ENCODE assay signal across 22 mouse cellular contexts in the genomic region with DNA sequence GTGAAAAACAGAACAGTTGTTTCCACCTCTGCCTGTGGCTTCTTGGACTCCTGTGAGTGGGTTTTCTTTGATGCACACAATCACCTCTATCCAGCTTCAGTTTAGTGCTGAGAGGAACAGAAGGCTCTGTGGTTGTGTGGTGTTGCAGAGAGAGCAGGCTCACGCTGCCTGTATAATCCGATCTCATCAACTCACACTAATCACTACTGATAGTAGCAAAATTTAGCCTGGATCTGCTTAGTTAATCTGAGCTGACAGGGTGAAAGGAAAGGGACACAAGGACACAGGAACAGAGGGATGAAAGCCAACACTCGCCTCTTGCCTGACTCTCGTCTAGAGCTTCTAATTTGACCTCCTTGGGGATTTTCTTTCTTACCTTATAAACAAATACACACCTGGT.
DNase-seq lines count a peak whose midpoint lies in the region; ATAC-seq and TF ChIP-seq lines count a peak whose summit lies in the region.
"Had no signal": no experiment of that assay in that cellular context is flagged by ENCODE, and none has a peak within 500 bp of the region (broad histone marks: within the 10 kb centered on the region; RNA-seq: fewer than 3 reads in every experiment).

No protein-coding gene starts in this region.

- H3K27ac ChIP-seq in heart, embryonic 10.5 days: 0 out of 2 replicates have a peak overlapping the region, but pooled peaks have one; percentile 10
- no peak overlapping the region for H3K27ac ChIP-seq in heart, embryonic 11.5 days (ENCODE audit: low read depth, low read length)
- H3K27ac ChIP-seq in left cerebral cortex, adult 2 months: peak overlapping the region; percentile 75
- H3K27ac ChIP-seq in midbrain, postnatal 0 days (ENCODE audit: low read depth, low read length): 0 out of 2 replicates have a peak overlapping the region, but pooled peaks have one; percentile 18
- H3K27ac ChIP-seq in kidney, embryonic 16.5 days (ENCODE audit: low read length): no peak overlapping the region
- H3K27ac ChIP-seq in stomach, postnatal 0 days (replicated peaks): no peak overlapping the region
- H3K27ac ChIP-seq: embryonic facial prominence, embryonic 15.5 days; heart, embryonic 13.5 days; limb, embryonic 12.5 days; liver, embryonic 13.5 days; neural tube, embryonic 15.5 days had no signal

- no peak for TF ChIP-seq EP300 in stomach, postnatal 0 days (optimal IDR thresholded peaks at IDR 0.05)

- no peaks in the 10 kb centered on the region for H3K9me3 ChIP-seq in heart, embryonic 10.5 days
- H3K9me3 ChIP-seq in heart, embryonic 11.5 days (replicated peaks; ENCODE audit: control insufficient read depth, low read length): no peaks in the 10 kb centered on the region
- H3K9me3 ChIP-seq in midbrain, postnatal 0 days (ENCODE audit: low read length): no peaks in the 10 kb centered on the region
- H3K9me3 ChIP-seq in kidney, embryonic 16.5 days (ENCODE audit: low read length): no peaks in the 10 kb centered on the region
- H3K9me3 ChIP-seq in stomach, postnatal 0 days (ENCODE audit: control insufficient read depth, low read length): no peaks in the 10 kb centered on the region
- H3K9me3 ChIP-seq: embryonic facial prominence, embryonic 15.5 days; heart, embryonic 13.5 days; limb, embryonic 12.5 days; liver, embryonic 13.5 days; neural tube, embryonic 15.5 days had no signal

- no peaks in the 10 kb centered on the region for H3K36me3 ChIP-seq in heart, embryonic 10.5 days
- H3K36me3 ChIP-seq in heart, embryonic 11.5 days (ENCODE audit: control insufficient read depth, insufficient read depth, low read length): no peaks in the 10 kb centered on the region
- H3K36me3 ChIP-seq in midbrain, postnatal 0 days (ENCODE audit: insufficient read depth, low read length): no peaks in the 10 kb centered on the region
- H3K36me3 ChIP-seq in kidney, embryonic 16.5 days (ENCODE audit: insufficient read depth, low read length): no peaks in the 10 kb centered on the region
- H3K36me3 ChIP-seq in stomach, postnatal 0 days (ENCODE audit: control insufficient read depth, insufficient read depth, low read length): no peaks in the 10 kb centered on the region
- H3K36me3 ChIP-seq: embryonic facial prominence, embryonic 15.5 days; heart, embryonic 13.5 days; limb, embryonic 12.5 days; liver, embryonic 13.5 days; neural tube, embryonic 15.5 days had no signal

- DNase-seq in heart, embryonic 10.5 days (ENCODE audit: low spot score): no peak
- DNase-seq in left cerebral cortex, adult 2 months (ENCODE audit: extremely low spot score in 1 of 2, low spot score in 2 of 2): no peak
- DNase-seq in left cerebral cortex, adult 8-10 months (ENCODE audit: low spot score in 2 of 2): no peak
- DNase-seq in brain, embryonic 14.5 days (ENCODE audit: low read depth): peak; percentile 17
- peak; percentile 24 for DNase-seq in midbrain, postnatal 0 days (ENCODE audit: low spot score)
- no peak for DNase-seq in stomach, postnatal 0 days (ENCODE audit: low spot score)
- DNase-seq: B cell, adult 2 months; cerebellum, adult 8-10 months; heart, postnatal 4 days; kidney, adult 9 months; kidney, postnatal 36 days; liver, embryonic 13.5 days; lung, embryonic 14.5 days; lung, postnatal 36 days; spleen, adult 18-20 months; thymus, postnatal 36 days had no signal

- H3K4me1 ChIP-seq in heart, embryonic 10.5 days: 0 out of 2 replicates have a peak, but pooled peaks cover 10% of the 10 kb centered on the region
- peaks cover 4% of the 10 kb centered on the region; the same call in 1 of the 2 replicates for H3K4me1 ChIP-seq in heart, embryonic 11.5 days (ENCODE audit: control insufficient read depth, insufficient read depth, low read length)
- no peaks in the 10 kb centered on the region for H3K4me1 ChIP-seq in midbrain, postnatal 0 days (ENCODE audit: insufficient read depth, low read length)
- no peaks in the 10 kb centered on the region for H3K4me1 ChIP-seq in kidney, embryonic 16.5 days (ENCODE audit: insufficient read depth, low read length)
- H3K4me1 ChIP-seq in stomach, postnatal 0 days (replicated peaks; ENCODE audit: control insufficient read depth, insufficient read depth): no peaks in the 10 kb centered on the region
- H3K4me1 ChIP-seq: limb, embryonic 12.5 days; liver, embryonic 13.5 days; neural tube, embryonic 15.5 days had no signal

- intact Hi-C loops in left cerebral cortex, adult 2 months (cut with DNase I): no loop called here

- no peak for TF ChIP-seq CTCF in left cerebral cortex, adult 2 months (IDR thresholded peaks at IDR 0.05)
- TF ChIP-seq CTCF in brain, embryonic 14.5 days (IDR thresholded peaks at IDR 0.05; ENCODE audit: borderline replicate concordance, extremely low read depth, insufficient read depth, insufficient read length): no peak
- no peak for TF ChIP-seq CTCF in midbrain, postnatal 0 days (IDR thresholded peaks at IDR 0.05)
- TF ChIP-seq CTCF in stomach, postnatal 0 days (IDR thresholded peaks at IDR 0.05; ENCODE audit: low read depth): no peak

- 44% methylated on average over 4 of the region's 4 CpGs for WGBS in heart, embryonic 10.5 days
- 46% methylated on average over 4 of the region's 4 CpGs for WGBS in heart, embryonic 11.5 days (ENCODE audit: insufficient replicate concordance)
- 33% methylated on average over 4 of the region's 4 CpGs for WGBS in midbrain, postnatal 0 days
- 69% methylated on average over 4 of the region's 4 CpGs for WGBS in kidney, embryonic 16.5 days
- WGBS in stomach, postnatal 0 days: 77% methylated on average over 4 of the region's 4 CpGs

- H3K4me2 ChIP-seq in heart, embryonic 11.5 days: no peak overlapping the region
- no peak overlapping the region for H3K4me2 ChIP-seq in midbrain, postnatal 0 days (ENCODE audit: low read depth, low read length, poor library complexity, severe bottlenecking)
- H3K4me2 ChIP-seq in kidney, embryonic 16.5 days (replicated peaks; ENCODE audit: low read depth, low read length): no peak overlapping the region
- H3K4me2 ChIP-seq in stomach, postnatal 0 days (replicated peaks; ENCODE audit: low read depth): no peak overlapping the region
- H3K4me2 ChIP-seq: embryonic facial prominence, embryonic 15.5 days; heart, embryonic 13.5 days; limb, embryonic 12.5 days; liver, embryonic 13.5 days; lung, embryonic 14.5 days; neural tube, embryonic 15.5 days had no signal

- H3K4me3 ChIP-seq in heart, embryonic 10.5 days: no peak overlapping the region
- H3K4me3 ChIP-seq in heart, embryonic 11.5 days (ENCODE audit: low read depth, low read length): no peak overlapping the region
- no peak overlapping the region for H3K4me3 ChIP-seq in left cerebral cortex, adult 2 months
- no peak overlapping the region for H3K4me3 ChIP-seq in midbrain, postnatal 0 days (ENCODE audit: low read depth, low read length)
- H3K4me3 ChIP-seq in kidney, embryonic 16.5 days (ENCODE audit: low read length): no peak overlapping the region
- H3K4me3 ChIP-seq in stomach, postnatal 0 days (ENCODE audit: low read depth, low read length): no peak overlapping the region
- H3K4me3 ChIP-seq: embryonic facial prominence, embryonic 15.5 days; heart, embryonic 13.5 days; limb, embryonic 12.5 days; liver, embryonic 13.5 days; neural tube, embryonic 15.5 days had no signal

- H3K9ac ChIP-seq in heart, embryonic 11.5 days (ENCODE audit: low read depth, low read length): no peak overlapping the region
- H3K9ac ChIP-seq in midbrain, postnatal 0 days (replicated peaks; ENCODE audit: low read length, poor library complexity, severe bottlenecking): no peak overlapping the region
- no peak overlapping the region for H3K9ac ChIP-seq in kidney, embryonic 16.5 days (replicated peaks; ENCODE audit: low read length)
- no peak overlapping the region for H3K9ac ChIP-seq in stomach, postnatal 0 days (ENCODE audit: low read length)
- H3K9ac ChIP-seq: embryonic facial prominence, embryonic 15.5 days; heart, embryonic 13.5 days; limb, embryonic 12.5 days; liver, embryonic 13.5 days; lung, embryonic 14.5 days; neural tube, embryonic 15.5 days had no signal

- TF ChIP-seq POLR2A in brain, embryonic 14.5 days (IDR thresholded peaks at IDR 0.05; ENCODE audit: borderline replicate concordance, extremely low read depth, insufficient read depth, insufficient read length, poor library complexity, severe bottlenecking): no peak

- no peaks in the 10 kb centered on the region for H3K27me3 ChIP-seq in heart, embryonic 10.5 days (ENCODE audit: insufficient read depth, poor library complexity, severe bottlenecking)
- H3K27me3 ChIP-seq in heart, embryonic 11.5 days (ENCODE audit: control insufficient read depth, insufficient read depth, low read length): no peaks in the 10 kb centered on the region
- H3K27me3 ChIP-seq in midbrain, postnatal 0 days (ENCODE audit: insufficient read depth, low read length): no peaks in the 10 kb centered on the region
- H3K27me3 ChIP-seq in kidney, embryonic 16.5 days (ENCODE audit: insufficient read depth, low read length): no peaks in the 10 kb centered on the region
- no peaks in the 10 kb centered on the region for H3K27me3 ChIP-seq in stomach, postnatal 0 days (ENCODE audit: control insufficient read depth, insufficient read depth, low read length)
- H3K27me3 ChIP-seq: embryonic facial prominence, embryonic 15.5 days; heart, embryonic 13.5 days; limb, embryonic 12.5 days; liver, embryonic 13.5 days; neural tube, embryonic 15.5 days had no signal

- no peak for ATAC-seq in heart, embryonic 11.5 days (replicated peaks; ENCODE audit: insufficient number of reproducible peaks, low FRiP score, low TSS enrichment)
- no peak; the same call in 1 of the 2 replicates for ATAC-seq in midbrain, postnatal 0 days (ENCODE audit: low FRiP score)
- ATAC-seq in kidney, embryonic 16.5 days (ENCODE audit: low FRiP score, low TSS enrichment): no peak
- ATAC-seq in stomach, postnatal 0 days (ENCODE audit: low FRiP score, low TSS enrichment): no peak

Comparison
In these comparisons a context has a peak if more than half of its experiments do, and no peak if none do; other contexts are left out.
1. H3K27ac ChIP-seq: peak in heart, embryonic 10.5 days (single experiment), left cerebral cortex, adult 2 months (single experiment) and midbrain, postnatal 0 days (single experiment); none in heart, embryonic 11.5 days (single experiment), kidney, embryonic 16.5 days (single experiment) and stomach, postnatal 0 days (single experiment).
2. DNase-seq: peak in brain, embryonic 14.5 days (single experiment) and midbrain, postnatal 0 days (single experiment); none in heart, embryonic 10.5 days (single experiment), left cerebral cortex, adult 2 months (0 of 2), left cerebral cortex, adult 8-10 months (0 of 2) and stomach, postnatal 0 days (single experiment).